Mouse (Mus musculus) spleen, adult 2 months (tissue): Measurements from ENCODE around the gene Steap4.

ENCODE experiments used
- CTCF ChIP-seq: fragments of 200-500 bp; IDR thresholded peaks from 2 replicates; pipeline ENCODE4 v1.5.1; 2011; ENCODE audit warnings: mild to moderate bottlenecking, inconsistent platforms; ENCODE audit not compliant: insufficient read depth, insufficient read length, insufficient replicate concordance; ENCODE audit errors: extremely low read depth
- POLR2A ChIP-seq: fragments of 200-500 bp; IDR thresholded peaks from 2 replicates; pipeline ENCODE4 v1.6.1; 2011; ENCODE audit warnings: low read depth, low read length, inconsistent platforms

GRCm38 (mm10) chr5:7988415-7988814 lies 28.2 kb downstream of the Steap4 start:
- TF ChIP-seq POLR2A (no peak), CTCF (no peak)
